In genomic region chr16:33670340-33670739, GRCm38 (mm10) we compare ENCODE assay signal across 12 mouse cellular contexts. TPM values are rescaled to one million over a fixed set of nuclear protein-coding genes. Genes with fewer than 3 reads are reported as not detected.
A peak's percentile ranks its signal among the peaks of the same experiment; 100 is the strongest.
DNase-seq lines count a peak whose midpoint lies in the region; ATAC-seq lines count a peak whose summit lies in the region.
"Had no signal": no experiment of that assay in that cellular context is flagged by ENCODE, and none has a peak within 500 bp of the region (broad histone marks: within the 10 kb centered on the region; RNA-seq: fewer than 3 reads in every experiment).

No protein-coding gene starts in this region.

- ATAC-seq in hindbrain, embryonic 15.5 days (ENCODE audit: low FRiP score, low read depth): peak; percentile 11; the same call in 1 of the 2 replicates
- ATAC-seq in hindbrain, embryonic 13.5 days (ENCODE audit: low FRiP score): no peak
- no peak for ATAC-seq in embryonic facial prominence, embryonic 15.5 days (ENCODE audit: insufficient number of reproducible peaks, low FRiP score, low TSS enrichment, low read depth)
- no peak for ATAC-seq in activated CD4-positive, CD25-positive, alpha-beta regulatory T cell, adult 4 months

- no peak overlapping the region for H3K4me2 ChIP-seq in hindbrain, embryonic 15.5 days
- H3K4me2 ChIP-seq in hindbrain, embryonic 13.5 days: no peak overlapping the region
- no peak overlapping the region for H3K4me2 ChIP-seq in embryonic facial prominence, embryonic 15.5 days (replicated peaks)
- H3K4me2 ChIP-seq: liver, embryonic 11.5 days had no signal

- H3K9me3 ChIP-seq in hindbrain, embryonic 15.5 days: no peaks in the 10 kb centered on the region
- H3K9me3 ChIP-seq in hindbrain, embryonic 13.5 days: no peaks in the 10 kb centered on the region
- H3K9me3 ChIP-seq in embryonic facial prominence, embryonic 15.5 days (replicated peaks): no peaks in the 10 kb centered on the region
- H3K9me3 ChIP-seq: G1E had no signal

- peak overlapping the region; percentile 38; the same call in 1 of the 2 replicates for H3K27ac ChIP-seq in hindbrain, embryonic 15.5 days (replicated peaks)
- no peak overlapping the region for H3K27ac ChIP-seq in hindbrain, embryonic 13.5 days
- H3K27ac ChIP-seq in embryonic facial prominence, embryonic 15.5 days (replicated peaks): peak overlapping the region; percentile 48; the same call in 1 of the 2 replicates

- DNase-seq in 3134 (ENCODE audit: extremely low read depth, insufficient read length, low spot score): peak; percentile 63
- DNase-seq in Muller cell, postnatal 12 days (ENCODE audit: inconsistent ontology term): peak; percentile 50
- DNase-seq in layer of hippocampus, adult 8-10 months (ENCODE audit: low spot score in 2 of 2): no peak
- no peak for DNase-seq in left cerebral cortex, adult 8-10 months (ENCODE audit: low spot score in 2 of 2)
- DNase-seq: gastrocnemius, postnatal 25 days; kidney, postnatal 36 days had no signal

- H3K4me3 ChIP-seq in hindbrain, embryonic 15.5 days: no peak overlapping the region
- H3K4me3 ChIP-seq in hindbrain, embryonic 13.5 days: no peak overlapping the region
- no peak overlapping the region for H3K4me3 ChIP-seq in embryonic facial prominence, embryonic 15.5 days (replicated peaks)

- no peak overlapping the region for H3K9ac ChIP-seq in hindbrain, embryonic 15.5 days
- H3K9ac ChIP-seq in hindbrain, embryonic 13.5 days: no peak overlapping the region
- H3K9ac ChIP-seq in embryonic facial prominence, embryonic 15.5 days: no peak overlapping the region

- H3K4me1 ChIP-seq in hindbrain, embryonic 15.5 days (replicated peaks): no peaks in the 10 kb centered on the region
- H3K4me1 ChIP-seq in hindbrain, embryonic 13.5 days (replicated peaks): peaks cover 4% of the 10 kb centered on the region
- peaks cover 3% of the 10 kb centered on the region; the same call in 1 of the 2 replicates for H3K4me1 ChIP-seq in embryonic facial prominence, embryonic 15.5 days

- no peaks in the 10 kb centered on the region for H3K36me3 ChIP-seq in hindbrain, embryonic 15.5 days
- H3K36me3 ChIP-seq in hindbrain, embryonic 13.5 days: no peaks in the 10 kb centered on the region
- no peaks in the 10 kb centered on the region for H3K36me3 ChIP-seq in embryonic facial prominence, embryonic 15.5 days
- H3K36me3 ChIP-seq: G1E had no signal

- 75% methylated on average over 3 of the region's 3 CpGs for WGBS in hindbrain, embryonic 15.5 days
- 85% methylated on average over 3 of the region's 3 CpGs for WGBS in hindbrain, embryonic 13.5 days
- WGBS in embryonic facial prominence, embryonic 15.5 days: 63% methylated on average over 3 of the region's 3 CpGs

- no peaks in the 10 kb centered on the region for H3K27me3 ChIP-seq in hindbrain, embryonic 15.5 days
- no peaks in the 10 kb centered on the region for H3K27me3 ChIP-seq in hindbrain, embryonic 13.5 days
- no peaks in the 10 kb centered on the region for H3K27me3 ChIP-seq in embryonic facial prominence, embryonic 15.5 days

RNA-seq across cellular contexts. Expression of gene Heg1, which starts 13.8 kb away (rescaled TPM):
- 11.5 and 11.7 TPM in 2 replicates for polyA plus RNA-seq in hindbrain, embryonic 15.5 days (2015; fragmentation: Nextera tagmentation; extraction: Ambion mirVana)
- polyA plus RNA-seq in hindbrain, embryonic 13.5 days (2015; fragmentation: Nextera tagmentation; extraction: Ambion mirVana): 10.2 and 10.6 TPM in 2 replicates
- 19.5 and 20.4 TPM in 2 replicates for polyA plus RNA-seq in embryonic facial prominence, embryonic 15.5 days (2015; fragmentation: Nextera tagmentation; extraction: Ambion mirVana)
- 10 to 100 TPM; 27.2 to 29.3 (median 28.4) TPM for total RNA-seq in layer of hippocampus, adult 8-10 months (2022)
- 10 to 100 TPM; 28.1 to 32.8 (median 31.7) TPM for total RNA-seq in left cerebral cortex, adult 8-10 months (2022)
- polyA plus RNA-seq in activated CD4-positive, CD25-positive, alpha-beta regulatory T cell, adult 4 months (2017; shearing (Covaris generic)): 10 to 100 TPM; 27.0 to 32.0 TPM

Comparison
In these comparisons a context has a peak if more than half of its experiments do, and no peak if none do; other contexts are left out.
1. DNase-seq: peak in 3134 (single experiment) and Muller cell, postnatal 12 days (single experiment); none in layer of hippocampus, adult 8-10 months (0 of 2) and left cerebral cortex, adult 8-10 months (0 of 2).